Mouse (Mus musculus) hindbrain, embryonic 13.5 days (tissue): Measurements from ENCODE around the gene Itgb5. TPM values are rescaled to one million over a fixed set of nuclear protein-coding genes. Genes with fewer than 3 reads are reported as not detected.

Experiments used
- ATAC-seq: fragments of 200-750 bp; cut with Nextera tagmentation; 2 replicates; pipeline ENCODE4 v1.8.0; 2017; ENCODE audit warnings: moderate TSS enrichment; ENCODE audit not compliant: low FRiP score
- H3K27ac ChIP-seq: fragments of 300-500 bp; sonication (generic); 2 replicates; pipeline ENCODE4 v1.5.1; 2015; ENCODE audit warnings: inconsistent platforms, mild to moderate bottlenecking, moderate library complexity
- H3K27me3 ChIP-seq: fragments of 300-500 bp; sonication (generic); 2 replicates; pipeline ENCODE4 v1.6.1; 2015; ENCODE audit warnings: mild to moderate bottlenecking, inconsistent platforms
- H3K36me3 ChIP-seq: fragments of 300-500 bp; sonication (generic); 2 replicates; pipeline ENCODE4 v1.6.1; 2015; ENCODE audit warnings: mild to moderate bottlenecking, inconsistent platforms
- H3K4me1 ChIP-seq: fragments of 300-500 bp; sonication (generic); replicated peaks from 2 replicates; pipeline ENCODE4 v1.6.1; 2015; ENCODE audit warnings: inconsistent platforms
- H3K4me2 ChIP-seq: fragments of 300-500 bp; sonication (generic); 2 replicates; pipeline ENCODE4 v1.6.1; 2015; ENCODE audit warnings: inconsistent platforms, mild to moderate bottlenecking, moderate library complexity
- H3K4me3 ChIP-seq: fragments of 300-500 bp; sonication (generic); 2 replicates; pipeline ENCODE4 v1.5.1; 2015; ENCODE audit warnings: mild to moderate bottlenecking, inconsistent platforms
- H3K9ac ChIP-seq: fragments of 300-500 bp; sonication (generic); 2 replicates; pipeline ENCODE4 v1.6.1; 2015; ENCODE audit warnings: mild to moderate bottlenecking, inconsistent platforms
- H3K9me3 ChIP-seq: fragments of 300-500 bp; sonication (generic); 2 replicates; pipeline ENCODE4 v1.6.1; 2016; ENCODE audit warnings: inconsistent platforms
- WGBS: fragments of 180-500 bp; shearing (Covaris S2); methylation state at CpG from one replicate; pipeline ENCODE4 v1.1.7; 2015; 5-methylcytosine and 5-hydroxymethylcytosine counted together
- polyA plus RNA-seq: library from polyadenylated mRNA; unstranded; fragments of >200 nt; fragmentation: Nextera tagmentation; extraction: Ambion mirVana; gene quantifications from 2 replicates; pipeline ENCODE4 v1.2.1, GENCODE M21; 2015

Itgb5 gene
- polyA plus RNA-seq, 1 experiment from 2014 or later = 11.0 TPM

- WGBS = 84% methylated on average over 3 of the region's 3 CpGs
- H3K27ac ChIP-seq = no peak overlapping the region
- no peak for ATAC-seq
Measured at GRCm38 (mm10) chr16:33995496-33995895, 166.0 kb downstream of the Itgb5 start.

GRCm38 (mm10) chr16:33996030-33996429, 166.6 kb downstream of the Itgb5 start:
- Histone ChIP-seq H3K27ac (no peak overlapping the region), H3K36me3 (no peaks in the 10 kb centered on the region), H3K9me3 (no peaks in the 10 kb centered on the region), H3K4me3 (no peak overlapping the region), H3K4me2 (no peak overlapping the region), H3K9ac (no peak overlapping the region), H3K27me3 (no peaks in the 10 kb centered on the region), H3K4me1 (peaks cover 9% of the 10 kb centered on the region)
- 9% methylated on average over 5 of the region's 5 CpGs for WGBS
- no peak for ATAC-seq

More at GRCm38 (mm10) chr16:33995496-33995895, 166.0 kb downstream of the Itgb5 start:
- Histone ChIP-seq H3K4me2 (no peak overlapping the region), H3K27me3 (no peaks in the 10 kb centered on the region), H3K36me3 (no peaks in the 10 kb centered on the region; the same call in 1 of the 2 replicates), H3K9me3 (no peaks in the 10 kb centered on the region), H3K4me3 (no peak overlapping the region), H3K9ac (no peak overlapping the region), H3K4me1 (peaks cover 9% of the 10 kb centered on the region)

GRCm38 (mm10) chr16:33998011-33998410, 168.5 kb downstream of the Itgb5 start:
- Histone ChIP-seq H3K4me2 (no peak overlapping the region), H3K36me3 (no peaks in the 10 kb centered on the region), H3K27ac (no peak overlapping the region), H3K4me3 (no peak overlapping the region), H3K9ac (no peak overlapping the region), H3K27me3 (no peaks in the 10 kb centered on the region), H3K9me3 (no peaks in the 10 kb centered on the region), H3K4me1 (peaks cover 4% of the 10 kb centered on the region)
- WGBS = 86% methylated on average over 6 of the region's 6 CpGs
- ATAC-seq = no peak

Other genes with a start within 250 kb of the Itgb5 start
- 10.2 and 10.6 TPM in 2 replicates for gene Heg1, start 145.3 kb upstream of the Itgb5 start, polyA plus RNA-seq
- gene Muc13, start 35.6 kb upstream of the Itgb5 start, polyA plus RNA-seq = not detected in 2 replicates
- 22.0 and 24.1 TPM in 2 replicates for gene Umps, start 137.4 kb downstream of the Itgb5 start, polyA plus RNA-seq